Mouse (Mus musculus) layer of hippocampus, adult 8-10 months (tissue): ENCODE results near the gene Accs. TPM values are rescaled to one million over a fixed set of nuclear protein-coding genes. Genes with fewer than 3 reads are reported as not detected.

Experiments
- DNase-seq, 2 experiments: peaks; one replicate each; pipeline ENCODE4 v3.0.0; 2022; ENCODE audit warnings: low spot score in 2 of 2
- total RNA-seq, 4 experiments: library from RNA; stranded (reverse); gene quantifications; 2 replicates each; pipeline ENCODE4 v1.2.4; 2022

Accs gene
- 1 to 10 TPM; 2.0 to 8.8 (median 4.3) TPM for total RNA-seq

DNA sequence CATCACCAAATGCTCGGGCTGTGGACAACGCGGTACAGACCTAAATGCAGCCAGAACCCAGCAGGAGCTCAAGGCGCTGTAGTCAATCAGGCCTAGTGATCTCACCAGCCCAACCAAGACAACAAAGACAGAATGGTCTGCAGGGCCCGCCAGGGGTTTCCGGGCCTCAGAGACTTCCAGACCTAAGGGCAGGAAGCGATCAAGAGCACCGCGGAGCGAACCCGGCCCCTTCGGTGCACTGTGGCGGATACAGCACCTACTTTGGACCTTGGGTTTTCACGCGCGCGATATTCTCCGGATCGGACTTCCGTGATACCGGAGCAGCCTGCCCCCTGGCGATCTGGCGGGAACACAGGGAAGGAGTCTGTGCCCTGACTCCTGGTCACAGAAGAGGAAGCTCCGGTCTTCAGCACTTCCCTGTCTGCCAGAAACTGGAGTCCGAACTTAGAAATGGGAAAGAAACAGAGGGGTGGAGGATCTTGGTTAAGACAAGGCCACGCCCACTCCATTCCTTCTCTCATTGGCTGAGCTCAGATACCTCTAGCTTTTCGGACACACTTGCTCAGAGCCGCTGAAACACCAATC, at the start of gene Accs:
TSS of gene Accs (minus strand) at position 439 of the 585 bp plus-strand sequence.
- peak in 1 of 2 experiments; percentile 44 for DNase-seq

DNA sequence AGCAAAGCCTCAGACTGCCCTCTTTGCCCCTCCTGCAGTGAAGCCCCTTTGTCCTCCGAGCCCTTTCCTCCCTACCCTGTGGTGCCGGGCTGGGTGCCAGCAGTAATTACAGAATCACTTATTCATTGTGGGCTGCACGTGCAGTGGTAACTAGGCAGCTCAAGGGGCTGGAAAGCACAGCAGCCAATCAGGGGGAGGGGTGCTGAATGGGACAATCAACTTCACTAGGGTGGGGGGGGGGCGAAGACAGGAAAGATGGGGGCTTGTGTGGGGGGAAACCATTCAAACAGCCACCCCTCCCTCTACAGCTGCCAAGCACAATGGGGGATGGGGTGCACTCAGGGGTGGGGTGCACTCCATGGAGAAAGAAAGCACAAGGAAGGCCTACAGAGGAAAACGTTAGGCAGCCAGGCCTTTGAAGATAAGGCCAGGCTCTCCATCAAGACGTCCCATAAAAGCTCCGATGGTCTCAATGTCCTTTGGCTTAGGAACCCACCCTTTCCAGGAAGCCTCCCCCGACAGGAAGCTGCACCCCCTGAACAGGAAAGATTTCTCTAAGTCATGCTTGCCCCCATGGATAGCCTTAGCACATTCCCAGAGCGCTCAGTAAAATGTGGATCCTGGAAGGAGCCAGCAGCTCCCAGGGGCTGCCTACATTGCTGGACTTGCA, 42.0 kb upstream of the Accs start:
- peak; percentile 60 to 70 for DNase-seq

DNA sequence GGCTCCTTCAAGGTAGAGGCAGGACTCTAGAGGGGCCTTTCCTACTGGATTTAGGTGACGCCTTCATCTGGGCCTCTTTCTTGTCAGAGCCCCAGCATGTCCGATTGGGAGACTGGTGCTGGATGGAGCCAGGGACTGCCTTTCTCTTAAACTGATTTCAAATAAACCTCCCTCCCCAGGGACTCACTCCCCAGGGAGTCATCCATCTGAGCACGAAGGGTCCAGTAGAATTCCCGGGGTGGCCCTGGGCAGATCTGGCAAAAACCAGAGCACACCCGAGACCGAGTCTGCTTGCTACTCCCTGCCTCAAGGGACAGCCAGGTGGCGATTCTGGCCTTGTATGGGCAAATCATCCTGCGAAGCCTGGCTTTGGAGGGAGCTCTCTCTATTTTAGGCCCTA, 40.4 kb upstream of the Accs start:
- no peak for DNase-seq

- no peak for DNase-seq
These were observed 39.3 kb upstream of the Accs start for GRCm38 (mm10) chr2:93889071-93889470.

GRCm38 (mm10) chr2:93888366-93888765, 38.6 kb upstream of the Accs start:
- no peak for DNase-seq

DNA sequence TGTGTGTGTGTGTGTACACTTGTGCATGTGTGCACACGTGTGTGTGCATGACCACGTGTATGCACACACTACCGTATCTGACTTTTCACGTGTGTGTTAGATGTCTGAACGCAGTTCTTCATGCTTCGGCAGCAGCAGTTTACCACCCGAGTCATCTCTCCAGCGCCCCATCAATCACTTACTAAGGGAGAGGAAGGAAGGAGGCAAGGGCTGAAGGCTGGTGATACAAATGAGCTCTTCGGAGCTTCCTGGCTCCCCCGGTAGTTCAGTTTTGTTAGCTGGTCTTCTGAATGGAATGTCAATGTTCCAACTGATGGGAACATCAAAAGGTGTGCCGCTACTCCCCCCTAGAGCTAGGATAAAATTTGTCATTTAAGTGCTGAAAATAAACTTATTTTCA, 37.5 kb upstream of the Accs start:
- no peak for DNase-seq

GRCm38 (mm10) chr2:93886013-93886794, 36.5 kb upstream of the Accs start:
- DNase-seq = no peak

GRCm38 (mm10) chr2:93883066-93883465, 33.3 kb upstream of the Accs start:
- DNase-seq = no peak

DNA sequence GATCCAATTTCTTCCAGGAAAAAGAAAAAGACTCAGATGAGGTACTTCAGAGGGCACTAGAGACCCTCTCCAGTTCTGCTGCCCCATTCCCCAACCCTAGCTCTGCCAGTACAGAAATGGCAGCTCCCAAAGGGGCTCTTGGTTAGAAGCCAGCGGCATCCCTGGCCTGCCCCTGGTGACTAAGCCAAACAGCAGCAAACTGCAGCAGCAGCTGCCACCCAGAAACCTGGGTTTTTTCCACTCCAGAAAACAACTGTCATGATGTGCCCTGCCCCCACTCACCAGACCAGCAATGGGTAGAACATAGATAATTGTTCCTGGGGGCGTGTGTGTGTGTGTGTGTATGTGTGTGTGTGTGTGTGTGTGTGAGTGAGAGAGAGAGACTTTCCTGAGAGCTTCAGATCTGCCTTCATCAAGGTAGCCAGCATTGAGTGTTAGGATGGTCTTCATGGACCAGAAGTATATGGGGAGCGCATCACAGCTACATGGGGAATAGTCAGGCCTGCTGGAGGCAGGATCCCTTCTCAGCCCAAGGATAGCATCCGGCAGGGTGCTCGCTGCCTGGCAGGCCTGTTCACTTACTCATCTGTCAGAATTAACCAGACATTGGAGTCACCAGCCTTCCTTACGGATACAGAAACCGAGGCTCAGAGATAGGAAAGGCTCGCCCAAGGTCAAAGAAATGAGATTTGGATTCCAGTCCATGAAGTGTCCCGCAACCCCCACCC, 32.1 kb upstream of the Accs start:
- DNase-seq = no peak

DNA sequence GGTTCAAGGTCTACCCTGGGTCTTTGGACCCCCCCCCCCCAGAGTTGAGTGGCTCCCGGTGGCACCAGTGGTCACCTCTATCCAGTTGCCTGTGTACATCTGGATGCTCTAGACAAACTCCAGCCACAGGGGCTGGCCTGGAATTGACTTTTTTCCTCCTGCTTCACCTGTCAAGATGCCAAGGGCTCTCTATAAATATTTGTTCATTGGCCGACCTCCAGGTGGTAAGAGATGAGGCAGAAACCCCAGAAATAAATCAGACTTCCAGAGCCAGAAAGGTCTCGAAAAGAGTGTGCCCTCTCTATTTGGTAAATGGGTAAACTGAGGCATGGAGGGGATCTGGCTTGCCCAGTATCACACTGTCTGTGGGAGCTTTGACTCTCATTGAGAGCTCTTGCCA, 31.2 kb upstream of the Accs start:
- no peak for DNase-seq

- no peak for DNase-seq
These were observed 30.7 kb upstream of the Accs start for GRCm38 (mm10) chr2:93880450-93880849.

DNA sequence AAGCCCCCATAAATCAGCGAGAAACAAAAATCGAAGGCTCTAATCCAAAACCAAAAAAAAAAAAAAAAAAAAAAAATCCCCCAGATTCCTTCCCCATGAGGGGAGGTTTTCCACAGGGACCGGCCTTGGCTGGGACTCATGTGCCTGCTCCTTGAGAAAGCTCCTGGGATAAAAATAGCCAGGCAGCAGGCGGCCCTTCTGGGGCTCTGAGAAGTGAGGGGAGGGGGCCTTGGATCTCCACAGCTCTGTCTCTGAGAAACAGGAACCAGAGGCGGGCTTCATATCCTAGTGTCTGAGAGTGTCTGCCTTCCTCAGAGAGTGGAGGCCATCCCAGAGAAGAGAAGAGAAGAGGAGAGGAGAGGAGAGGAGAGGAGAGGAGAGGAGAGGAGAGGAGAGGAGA, 27.3 kb upstream of the Accs start:
- no peak for DNase-seq

- no peak for DNase-seq
These were observed 24.9 kb upstream of the Accs start for GRCm38 (mm10) chr2:93874606-93875005.

DNA sequence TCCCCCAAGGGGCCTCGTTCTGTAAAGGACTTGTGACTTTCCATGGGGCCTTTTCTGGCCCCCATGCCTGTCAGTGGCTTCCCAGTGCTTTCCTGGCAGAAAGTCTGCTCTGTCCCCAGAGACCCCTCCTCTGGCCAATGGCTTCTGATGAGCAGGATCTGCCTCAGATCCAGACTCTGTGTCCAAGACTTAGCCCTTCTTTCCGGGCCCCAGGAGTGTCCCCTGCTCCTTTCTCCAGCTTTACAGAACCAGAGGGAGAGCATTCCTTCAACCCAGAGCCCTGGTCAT, 24.4 kb upstream of the Accs start:
- no peak for DNase-seq

- DNase-seq = no peak
These were observed 23.9 kb upstream of the Accs start for GRCm38 (mm10) chr2:93873449-93874226.

DNA sequence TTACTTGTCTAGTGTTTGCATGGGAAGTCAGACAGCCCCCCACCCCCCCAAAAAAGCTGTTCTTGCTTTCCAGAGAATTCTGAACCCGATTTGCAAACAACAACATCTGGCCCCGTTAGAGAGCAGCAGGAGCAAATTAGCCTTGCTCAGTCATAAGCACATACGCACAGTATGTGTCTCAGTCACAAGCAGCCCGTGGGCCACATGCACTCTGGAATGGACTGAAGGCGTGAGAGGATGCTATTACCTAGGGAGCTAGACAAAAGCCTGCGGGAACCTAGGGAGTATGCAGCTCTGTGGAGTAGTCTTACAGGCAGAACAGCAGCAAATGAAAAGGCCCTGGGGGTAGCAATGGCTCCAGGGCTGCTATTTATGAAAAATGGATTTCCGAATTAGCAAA, 22.5 kb upstream of the Accs start:
- no peak for DNase-seq

- DNase-seq = no peak
These were observed 21.7 kb upstream of the Accs start for GRCm38 (mm10) chr2:93871411-93871925.

GRCm38 (mm10) chr2:93870842-93871241, 21.1 kb upstream of the Accs start:
- DNase-seq = peak; percentile 63 to 80

GRCm38 (mm10) chr2:93869107-93869600, 19.4 kb upstream of the Accs start, which contains the start of gene Accsl:
Gene Accsl, minus strand, starts transcription at chr2:93869157.
- DNase-seq = no peak

- DNase-seq = no peak
These were observed 18.8 kb upstream of the Accs start for GRCm38 (mm10) chr2:93868566-93868965.

- no peak for DNase-seq
These were observed 13.5 kb upstream of the Accs start for GRCm38 (mm10) chr2:93863229-93863628.
